Mouse (Mus musculus): ENCODE measurements around the gene Upk3bl. TPM values are rescaled to one million over a fixed set of nuclear protein-coding genes. Genes with fewer than 3 reads are reported as not detected.

The Upk3bl gene
- polyA plus RNA-seq, 1 experiment from 2014 or later, result 3.5 TPM

DNA sequence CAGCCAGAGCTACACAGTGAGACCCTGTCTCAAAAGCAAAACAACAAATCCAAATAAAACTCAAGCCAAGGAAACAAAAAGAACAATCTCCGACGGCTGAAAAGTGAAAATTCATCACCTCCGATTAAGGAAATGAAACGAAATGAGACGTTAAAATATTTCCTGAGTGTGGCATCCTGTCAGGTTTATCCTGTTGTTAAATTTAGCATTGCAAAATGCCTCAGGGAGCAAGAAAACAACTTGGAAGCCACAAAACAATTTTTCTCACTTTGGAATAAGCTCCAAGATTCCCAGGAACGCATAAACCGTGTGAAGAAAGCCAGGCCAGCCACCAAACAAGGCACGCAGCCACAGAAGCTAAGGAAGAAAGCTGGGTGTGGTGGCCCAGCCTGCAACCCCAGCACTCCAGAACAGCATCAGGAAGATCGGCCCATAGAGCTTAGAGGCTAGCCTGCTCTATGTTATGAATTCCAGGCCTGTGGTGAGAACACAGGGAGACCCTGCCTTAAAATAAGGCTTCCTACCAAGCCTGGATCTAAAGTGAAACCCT lies 22.8 kb downstream of the Upk3bl start:
- H3K27me3 ChIP-seq, result no peaks in the 10 kb centered on the region
- no peak overlapping the region for H3K9ac ChIP-seq
- no peak overlapping the region for H3K4me2 ChIP-seq (replicated peaks)
- ATAC-seq (ENCODE audit: low FRiP score, low read depth), result no peak
- H3K9me3 ChIP-seq, result no peaks in the 10 kb centered on the region
- no peak overlapping the region for H3K27ac ChIP-seq
- H3K4me3 ChIP-seq, result no peak overlapping the region
- no peaks in the 10 kb centered on the region for H3K36me3 ChIP-seq
- 70% methylated on average over 9 of the region's 9 CpGs for WGBS
- H3K4me1 ChIP-seq, result peaks cover 12% of the 10 kb centered on the region

DNA sequence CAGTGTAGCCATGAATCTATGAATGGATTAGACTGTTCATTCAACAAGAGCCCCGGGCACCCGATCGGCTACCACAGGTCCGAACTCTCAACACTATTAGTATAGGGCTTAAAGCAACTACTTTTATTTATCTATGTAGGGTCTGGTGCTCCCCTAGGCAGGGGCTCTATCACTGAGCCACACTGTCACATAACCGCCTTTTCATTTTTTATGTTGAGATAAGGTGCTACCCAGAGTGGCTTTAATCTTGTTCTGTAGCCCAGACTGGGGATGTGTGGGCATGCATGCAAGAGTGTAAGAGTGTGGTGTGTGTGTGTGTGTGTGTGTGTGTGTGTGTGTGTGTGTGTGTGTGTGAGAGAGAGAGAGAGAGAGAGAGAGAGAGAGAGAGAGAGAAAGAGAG lies 23.8 kb downstream of the Upk3bl start:
- no peak for ATAC-seq (ENCODE audit: low FRiP score, low read depth)

GRCm38 (mm10) chr5:136082345-136082744 lies 28.1 kb downstream of the Upk3bl start:
- H3K4me3 ChIP-seq, result no peak overlapping the region
- no peaks in the 10 kb centered on the region for H3K36me3 ChIP-seq
- peaks cover 18% of the 10 kb centered on the region for H3K27me3 ChIP-seq
- H3K9me3 ChIP-seq, result no peaks in the 10 kb centered on the region
- no peak for ATAC-seq (ENCODE audit: low FRiP score, low read depth)
- H3K27ac ChIP-seq, result no peak overlapping the region
- no peak overlapping the region for H3K9ac ChIP-seq
- peaks cover 19% of the 10 kb centered on the region for H3K4me1 ChIP-seq
- no peak overlapping the region for H3K4me2 ChIP-seq (replicated peaks)
- WGBS, result 82% methylated on average over 4 of the region's 4 CpGs

More for the DNA sequence above, 23.8 kb downstream of the Upk3bl start:
- Histone ChIP-seq H3K27ac (no peak overlapping the region), H3K9ac (no peak overlapping the region), H3K9me3 (no peaks in the 10 kb centered on the region), H3K36me3 (no peaks in the 10 kb centered on the region), H3K4me1 (peaks cover 9% of the 10 kb centered on the region), H3K4me2 (replicated peaks) (no peak overlapping the region), H3K4me3 (no peak overlapping the region), H3K27me3 (no peaks in the 10 kb centered on the region)
- whole genome bisulfite sequencing, result 93% methylated on average over 5 of the region's 5 CpGs

- Histone ChIP-seq H3K27ac (no peak within 1 kb of the TSS), H3K9me3 (no peaks in the 10 kb centered on the region), H3K27me3 (peaks cover 21% of the 10 kb centered on the region), H3K4me2 (replicated peaks) (peak within 1 kb of the TSS; percentile 72), H3K9ac (peak within 1 kb of the TSS; percentile 69), H3K4me3 (peak within 1 kb of the TSS; percentile 63), H3K4me1 (peaks cover 19% of the 10 kb centered on the region), H3K36me3 (no peaks in the 10 kb centered on the region)
- under 1% methylated on average over 25 of the region's 28 CpGs for WGBS
- peak; percentile 96 for ATAC-seq (ENCODE audit: low FRiP score, low read depth)
These were observed 29.4 kb downstream of the Upk3bl start, which contains the start of gene Rasa4 for GRCm38 (mm10) chr5:136083669-136084107. Gene Rasa4, plus strand, starts transcription at chr5:136083916.

DNA sequence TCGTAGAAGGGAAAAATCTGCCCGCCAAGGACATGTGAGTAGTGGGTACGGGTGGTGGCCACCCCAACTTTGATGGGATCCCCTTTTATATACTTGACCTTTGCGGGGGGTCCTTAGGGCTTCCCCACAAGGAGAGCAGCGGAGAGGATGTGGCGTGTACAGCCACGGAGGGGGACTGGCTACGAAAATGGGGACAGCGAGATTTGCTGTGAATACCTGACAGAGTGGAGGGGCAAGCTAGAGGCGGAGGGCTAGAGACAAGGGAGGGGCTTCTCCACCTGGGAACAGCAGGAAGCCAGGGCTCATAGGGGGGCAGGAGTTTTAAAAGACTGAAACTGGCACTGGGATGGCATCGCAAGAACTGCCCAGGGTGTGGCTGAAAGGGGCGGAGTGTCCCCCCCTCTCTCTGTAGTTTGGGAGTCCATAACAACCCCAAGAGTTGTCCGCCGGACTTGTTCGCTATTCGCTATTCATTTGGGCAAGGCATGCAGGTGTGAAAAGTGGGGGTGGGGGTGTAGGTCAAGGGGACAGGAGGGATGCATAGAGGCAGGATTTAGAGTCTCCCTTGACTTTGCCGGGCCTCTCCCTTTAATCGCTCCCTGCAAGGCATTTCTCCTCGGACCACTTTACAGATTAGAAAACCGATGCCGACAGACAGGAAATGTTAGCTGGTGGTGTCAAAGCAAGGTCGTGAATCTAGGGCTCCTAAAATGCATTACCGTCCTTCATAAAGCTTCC lies 30.0 kb downstream of the Upk3bl start:
- Histone ChIP-seq H3K4me2 (replicated peaks) (peak overlapping the region; percentile 72), H3K9me3 (no peaks in the 10 kb centered on the region), H3K9ac (peak overlapping the region; percentile 69), H3K27ac (no peak overlapping the region), H3K36me3 (no peaks in the 10 kb centered on the region), H3K4me1 (peaks cover 19% of the 10 kb centered on the region), H3K4me3 (peak overlapping the region; percentile 63), H3K27me3 (peaks cover 21% of the 10 kb centered on the region)
- ATAC-seq (ENCODE audit: low FRiP score, low read depth), result peak; percentile 20; the same call in 1 of the 2 replicates
- 2% methylated on average over 23 of the region's 23 CpGs for WGBS

DNA sequence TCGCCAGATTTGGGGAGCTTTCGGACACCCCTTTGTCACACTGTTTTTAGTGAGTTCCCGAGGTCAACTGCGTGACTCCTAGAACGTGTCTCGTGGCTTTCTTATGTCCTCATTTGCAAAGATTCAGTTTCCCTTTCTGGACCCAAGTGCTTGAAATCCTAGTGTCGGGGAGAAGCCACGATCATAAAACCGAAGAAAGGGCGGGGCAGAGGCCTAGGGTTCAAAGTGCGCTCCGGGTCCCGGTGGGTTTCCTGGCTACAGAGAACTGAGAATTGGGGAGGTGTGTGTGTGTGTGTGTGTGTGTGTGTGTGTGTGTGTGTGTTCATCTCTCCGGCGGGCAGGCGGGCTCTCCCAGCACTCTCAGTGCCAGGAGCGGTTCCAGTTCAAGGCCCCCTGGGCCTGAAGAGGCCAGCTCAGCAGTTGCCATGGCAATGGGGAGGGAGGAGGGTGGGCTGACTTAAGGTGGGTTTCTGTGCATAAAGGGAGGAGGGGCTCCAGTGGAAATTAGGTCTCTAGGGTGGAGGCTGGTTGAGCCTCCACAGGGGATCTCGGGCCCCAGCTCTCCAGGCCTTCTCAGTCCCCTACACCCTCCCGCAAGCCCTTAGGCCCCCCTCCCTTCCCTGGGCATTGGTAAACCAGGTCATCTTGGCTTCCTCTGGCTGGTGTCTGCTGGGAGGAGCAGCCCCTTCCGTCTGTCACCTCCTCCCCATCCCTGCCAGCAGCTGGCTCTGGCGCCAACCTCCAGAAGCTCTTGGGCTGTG lies 30.8 kb downstream of the Upk3bl start:
- H3K9ac ChIP-seq, result peak overlapping the region; percentile 69
- ATAC-seq (ENCODE audit: low FRiP score, low read depth), result 0 out of 2 replicates have a peak, but pooled peaks have one; percentile 17
- peak overlapping the region; percentile 63 for H3K4me3 ChIP-seq
- H3K27me3 ChIP-seq, result peaks cover 21% of the 10 kb centered on the region
- 9% methylated on average over 20 of the region's 21 CpGs for WGBS
- H3K4me2 ChIP-seq (replicated peaks), result peak overlapping the region; percentile 72
- H3K36me3 ChIP-seq, result no peaks in the 10 kb centered on the region
- no peaks in the 10 kb centered on the region for H3K9me3 ChIP-seq
- peaks cover 19% of the 10 kb centered on the region for H3K4me1 ChIP-seq
- no peak overlapping the region for H3K27ac ChIP-seq

GRCm38 (mm10) chr5:136086290-136086689 lies 32.0 kb downstream of the Upk3bl start:
- 89% methylated on average over 8 of the region's 8 CpGs for WGBS
- Histone ChIP-seq H3K4me2 (replicated peaks) (no peak overlapping the region), H3K27ac (no peak overlapping the region), H3K27me3 (peaks cover 21% of the 10 kb centered on the region), H3K9ac (no peak overlapping the region), H3K36me3 (peaks cover 5% of the 10 kb centered on the region), H3K4me3 (no peak overlapping the region), H3K4me1 (peaks cover 19% of the 10 kb centered on the region), H3K9me3 (no peaks in the 10 kb centered on the region)
- ATAC-seq (ENCODE audit: low FRiP score, low read depth), result no peak

GRCm38 (mm10) chr5:136088821-136089575 lies 34.7 kb downstream of the Upk3bl start:
- no peak overlapping the region for H3K9ac ChIP-seq
- peaks cover 12% of the 10 kb centered on the region for H3K36me3 ChIP-seq
- WGBS, result 16% methylated on average over 14 of the region's 14 CpGs
- H3K4me2 ChIP-seq (replicated peaks), result no peak overlapping the region
- no peaks in the 10 kb centered on the region for H3K9me3 ChIP-seq
- H3K27ac ChIP-seq, result no peak overlapping the region
- no peak for ATAC-seq (ENCODE audit: low FRiP score, low read depth)
- H3K4me1 ChIP-seq, result peaks cover 15% of the 10 kb centered on the region
- no peak overlapping the region for H3K4me3 ChIP-seq
- peaks cover 21% of the 10 kb centered on the region for H3K27me3 ChIP-seq

DNA sequence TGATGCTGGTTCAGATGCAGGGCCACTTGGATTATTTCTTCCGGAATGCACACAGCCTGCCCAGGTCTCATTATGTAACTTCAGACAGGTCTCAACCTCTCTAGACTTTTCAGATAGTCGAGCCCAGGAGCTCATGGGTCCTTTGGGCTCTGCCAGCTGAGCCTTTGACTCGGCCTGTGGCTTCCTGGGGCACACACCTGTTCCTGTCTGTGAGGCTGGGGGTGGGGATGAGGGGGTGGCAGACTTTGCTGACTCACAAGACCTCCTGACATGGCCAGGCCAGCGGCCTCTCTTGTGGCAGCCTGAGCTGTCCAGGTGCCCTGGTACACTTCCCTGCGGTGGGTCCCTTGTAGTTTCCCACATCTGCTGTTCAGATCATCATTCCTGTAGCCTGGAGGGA lies 37.6 kb downstream of the Upk3bl start:
- no peak overlapping the region for H3K4me2 ChIP-seq (replicated peaks)
- H3K4me3 ChIP-seq, result no peak overlapping the region
- 0 out of 2 replicates have a peak, but pooled peaks cover 3% of the 10 kb centered on the region for H3K27me3 ChIP-seq
- H3K9ac ChIP-seq, result no peak overlapping the region
- H3K27ac ChIP-seq, result no peak overlapping the region
- H3K9me3 ChIP-seq, result no peaks in the 10 kb centered on the region
- ATAC-seq (ENCODE audit: low FRiP score, low read depth), result no peak
- 56% methylated on average over 5 of the region's 5 CpGs for WGBS
- H3K36me3 ChIP-seq, result peaks cover 12% of the 10 kb centered on the region
- no peaks in the 10 kb centered on the region for H3K4me1 ChIP-seq

DNA sequence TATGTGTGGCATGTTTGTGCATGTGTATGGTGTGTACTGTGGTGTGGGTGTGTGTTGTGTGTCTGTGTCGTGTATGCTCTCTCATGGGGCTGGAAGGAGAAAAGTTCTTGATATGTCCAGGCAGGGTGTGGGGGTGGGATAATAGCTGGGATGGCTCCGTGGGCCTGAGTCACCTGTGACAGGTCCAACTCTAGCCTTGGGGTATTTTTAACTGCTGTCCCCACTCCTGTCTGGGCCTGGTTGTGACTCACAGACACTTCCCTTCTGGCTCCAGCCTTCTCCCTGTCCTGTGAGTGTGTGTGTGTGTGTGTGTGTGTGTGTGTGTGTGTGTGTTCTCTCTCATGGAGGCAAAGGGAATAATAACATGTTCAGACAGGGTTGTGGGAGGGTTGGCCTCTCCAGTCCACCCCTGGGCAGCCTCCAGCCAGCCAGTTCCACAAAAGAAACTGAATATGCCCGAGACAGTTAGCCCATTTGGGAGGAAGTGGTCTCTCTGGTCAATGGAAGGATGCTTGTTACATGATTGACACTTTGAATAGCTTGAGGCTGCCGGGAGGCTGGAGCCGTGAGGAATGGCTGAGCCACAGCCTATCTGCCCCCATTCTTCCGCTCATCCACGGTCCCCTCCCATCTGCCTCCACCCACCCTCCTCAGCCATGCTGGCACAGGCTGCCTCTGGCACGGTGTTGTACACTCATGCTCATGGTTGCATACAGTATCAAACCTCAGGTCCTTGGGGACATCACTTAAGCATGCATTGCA lies 40.1 kb downstream of the Upk3bl start:
- no peak overlapping the region for H3K9ac ChIP-seq
- no peak for ATAC-seq (ENCODE audit: low FRiP score, low read depth)
- H3K4me2 ChIP-seq (replicated peaks), result no peak overlapping the region
- no peaks in the 10 kb centered on the region for H3K9me3 ChIP-seq
- H3K36me3 ChIP-seq, result peaks cover 12% of the 10 kb centered on the region
- H3K27me3 ChIP-seq, result no peaks in the 10 kb centered on the region; the same call in 1 of the 2 replicates
- H3K4me1 ChIP-seq, result no peaks in the 10 kb centered on the region
- no peak overlapping the region for H3K4me3 ChIP-seq
- H3K27ac ChIP-seq, result no peak overlapping the region
- WGBS, result 68% methylated on average over 8 of the region's 8 CpGs

- 71% methylated on average over 7 of the region's 7 CpGs for WGBS
These were observed 40.8 kb downstream of the Upk3bl start for GRCm38 (mm10) chr5:136095089-136095488.

More at GRCm38 (mm10) chr5:136095089-136095488, 40.8 kb downstream of the Upk3bl start:
- Histone ChIP-seq H3K9me3 (no peaks in the 10 kb centered on the region), H3K36me3 (peaks cover 12% of the 10 kb centered on the region), H3K27me3 (no peaks in the 10 kb centered on the region; the same call in 1 of the 2 replicates), H3K4me2 (replicated peaks) (no peak overlapping the region), H3K4me3 (no peak overlapping the region), H3K4me1 (no peaks in the 10 kb centered on the region), H3K27ac (no peak overlapping the region), H3K9ac (no peak overlapping the region)
- ATAC-seq (ENCODE audit: low FRiP score, low read depth), result no peak
